Mouse (Mus musculus) C2C12 (cell line): ENCODE measurements around the gene Bhlha9. TPM values are rescaled to one million over a fixed set of nuclear protein-coding genes. Genes with fewer than 3 reads are reported as not detected.

ENCODE experiments used
- H3K27me3 ChIP-seq: one replicate; pipeline ENCODE4 v1.6.1; 2011; ENCODE audit not compliant: control insufficient read depth, insufficient read depth, insufficient read length
- H3K36me3 ChIP-seq: one replicate; pipeline ENCODE4 v1.6.1; 2011; ENCODE audit not compliant: control insufficient read depth, insufficient read depth
- H3K4me3 ChIP-seq: one replicate; pipeline ENCODE4 v1.5.1; 2011; ENCODE audit warnings: mild to moderate bottlenecking, control low read depth; ENCODE audit not compliant: poor library complexity, insufficient read depth, severe bottlenecking
- H3K79me2 ChIP-seq: one replicate; pipeline ENCODE4 v1.6.1; 2011; ENCODE audit not compliant: control insufficient read depth, insufficient read depth
- H3K79me3 ChIP-seq: one replicate; pipeline ENCODE4 v1.6.1; 2011; ENCODE audit warnings: low read depth, control low read depth
- H3ac ChIP-seq: one replicate; pipeline ENCODE3; 2011; ENCODE audit warnings: low read depth; ENCODE audit not compliant: control insufficient read depth, insufficient read length
- CEBPB ChIP-seq: IDR thresholded peaks from one replicate; pipeline ENCODE4 v1.6.1; 2011; ENCODE audit warnings: low read depth, mild to moderate bottlenecking, control low read depth, moderate library complexity
- CTCF ChIP-seq: IDR thresholded peaks from one replicate; pipeline ENCODE4 v1.5.1; 2011; ENCODE audit not compliant: control insufficient read depth, insufficient read depth, insufficient read length
- FOSL1 ChIP-seq: IDR thresholded peaks from one replicate; pipeline ENCODE4 v1.8.0; 2011; ENCODE audit warnings: mild to moderate bottlenecking, low read length; ENCODE audit not compliant: poor library complexity, insufficient read depth, severe bottlenecking
- MAX ChIP-seq: IDR thresholded peaks from one replicate; pipeline ENCODE4 v1.6.1; 2011; ENCODE audit warnings: mild to moderate bottlenecking, control low read depth
- MYOD1 ChIP-seq: IDR thresholded peaks from one replicate; pipeline ENCODE4 v1.6.1; 2011; ENCODE audit warnings: low read depth; ENCODE audit not compliant: control insufficient read depth, insufficient read length
- MYOG ChIP-seq: IDR thresholded peaks from one replicate; pipeline ENCODE4 v1.6.1; 2011; ENCODE audit not compliant: control insufficient read depth, insufficient read length; ENCODE audit errors: extremely low read depth
- USF1 ChIP-seq: IDR thresholded peaks from one replicate; pipeline ENCODE4 v1.6.1; 2011; ENCODE audit warnings: low read depth, mild to moderate bottlenecking, control low read depth, moderate library complexity
- polyA plus RNA-seq: library from polyadenylated mRNA; unstranded; fragments of >200 nt; fragmentation: generic; extraction: Trizol; gene quantifications from one replicate; pipeline ENCODE4 v1.2.1, GENCODE M21; 2012; ENCODE audit warnings: missing spikeins

The Bhlha9 gene
- polyA plus RNA-seq, 1 experiment, result 0.05 TPM

- Histone ChIP-seq H3K27me3 (peaks cover 4% of the 10 kb centered on the region), H3K79me3 (no peaks in the 10 kb centered on the region), H3K4me3 (no peak overlapping the region), H3K36me3 (no peaks in the 10 kb centered on the region), H3K79me2 (no peaks in the 10 kb centered on the region), H3ac (no peak overlapping the region)
- TF ChIP-seq MAX, result no peak
- TF ChIP-seq CEBPB, result no peak
- no peak for TF ChIP-seq MYOG
- no peak for TF ChIP-seq CTCF
- TF ChIP-seq MYOD1, result no peak
These were observed 37.6 kb downstream of the Bhlha9 start for GRCm38 (mm10) chr11:76709625-76710452.

GRCm38 (mm10) chr11:76717000-76717399 is 44.7 kb downstream of the Bhlha9 start:
- Histone ChIP-seq H3K79me3 (no peaks in the 10 kb centered on the region), H3ac (no peak overlapping the region), H3K27me3 (peaks cover 4% of the 10 kb centered on the region), H3K4me3 (no peak overlapping the region), H3K36me3 (no peaks in the 10 kb centered on the region), H3K79me2 (no peaks in the 10 kb centered on the region)
- TF ChIP-seq MYOD1 (no peak), MAX (no peak), MYOG (no peak), CEBPB (no peak), USF1 (no peak), CTCF (no peak), FOSL1 (no peak)

Other genes starting within 250 kb of the Bhlha9 start
- 72.8 TPM for gene Abr, start 50.2 kb upstream of the Bhlha9 start, polyA plus RNA-seq
- gene Trarg1, start 7.3 kb downstream of the Bhlha9 start, polyA plus RNA-seq, result 0.05 TPM
- 11.9 TPM for gene Gosr1, start 91.1 kb downstream of the Bhlha9 start, polyA plus RNA-seq
- 11.6 TPM for gene Cpd, start 174.5 kb downstream of the Bhlha9 start, polyA plus RNA-seq
- not detected for gene Tmigd1, start 229.7 kb downstream of the Bhlha9 start, polyA plus RNA-seq